Mouse (Mus musculus): ENCODE measurements around the gene Hbq1b.

Hbq1b gene

DNA sequence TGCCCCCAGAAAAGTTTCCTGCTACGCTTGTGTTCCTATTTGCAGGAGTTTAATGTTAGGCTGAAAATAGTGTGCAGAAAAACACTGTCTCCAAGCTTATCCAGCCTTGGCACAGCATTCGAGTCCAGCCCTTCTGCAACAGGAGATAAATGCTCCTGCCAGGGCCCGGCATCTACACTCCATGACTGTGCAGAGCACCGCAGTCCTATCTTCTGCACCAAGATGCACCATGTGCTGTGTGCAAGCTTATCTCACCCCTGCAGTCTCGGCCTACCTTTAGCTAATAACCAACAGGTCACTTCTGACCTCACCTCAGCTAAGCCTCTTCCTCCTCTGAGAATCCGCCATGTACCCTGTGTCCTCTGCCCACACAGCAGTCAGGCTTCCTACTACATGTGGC, 41.2 kb upstream of the Hbq1b start:
- Histone ChIP-seq H3K27me3 (ENCODE audit: insufficient read depth, low read length) (no peaks in the 10 kb centered on the region), H3K9me3 (ENCODE audit: low read length) (no peaks in the 10 kb centered on the region), H3K36me3 (ENCODE audit: insufficient read depth, low read length) (peaks cover 85% of the 10 kb centered on the region), H3K4me3 (replicated peaks; ENCODE audit: low read length) (no peak overlapping the region), H3K4me1 (replicated peaks; ENCODE audit: low read depth, low read length) (peaks cover 19% of the 10 kb centered on the region)
- TF ChIP-seq POU5F1 (IDR thresholded peaks at IDR 0.05; ENCODE audit: borderline replicate concordance, low read length): no peak
- no peak for TF ChIP-seq CTCF (conservative IDR thresholded peaks at IDR 0.05; ENCODE audit: low read length)
- no peak for TF ChIP-seq NANOG (IDR thresholded peaks at IDR 0.05; ENCODE audit: borderline replicate concordance, low read length)

DNA sequence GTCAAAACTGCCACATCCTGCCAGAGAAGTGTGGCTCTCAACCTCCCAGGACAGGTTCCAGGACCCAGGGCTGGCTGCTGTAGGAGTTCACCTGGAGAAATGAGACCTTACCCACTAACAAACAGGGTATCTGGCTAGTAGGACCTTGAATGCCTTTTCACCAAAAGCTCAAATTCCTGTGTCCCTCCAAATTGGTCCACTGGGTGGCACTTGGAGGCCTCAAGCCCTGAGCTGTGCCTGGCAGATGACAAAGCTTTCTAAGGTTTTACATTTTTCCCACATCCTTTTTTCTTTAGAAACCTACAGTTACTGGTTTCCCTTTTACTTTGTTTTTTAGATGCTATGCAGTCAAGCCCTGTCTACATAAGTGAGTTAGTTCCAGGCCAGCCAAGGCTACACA, 39.7 kb upstream of the Hbq1b start:
- no peaks in the 10 kb centered on the region for H3K27me3 ChIP-seq (ENCODE audit: insufficient read depth, low read length)
- TF ChIP-seq POU5F1 (IDR thresholded peaks at IDR 0.05; ENCODE audit: borderline replicate concordance, low read length) (no peak), CTCF (conservative IDR thresholded peaks at IDR 0.05; ENCODE audit: low read length) (no peak), NANOG (IDR thresholded peaks at IDR 0.05; ENCODE audit: borderline replicate concordance, low read length) (no peak)
- H3K36me3 ChIP-seq (ENCODE audit: insufficient read depth, low read length): peaks cover 85% of the 10 kb centered on the region
- H3K4me3 ChIP-seq (replicated peaks; ENCODE audit: low read length): no peak overlapping the region
- no peaks in the 10 kb centered on the region for H3K9me3 ChIP-seq (ENCODE audit: low read length)
- peaks cover 19% of the 10 kb centered on the region for H3K4me1 ChIP-seq (replicated peaks; ENCODE audit: low read depth, low read length)

DNA sequence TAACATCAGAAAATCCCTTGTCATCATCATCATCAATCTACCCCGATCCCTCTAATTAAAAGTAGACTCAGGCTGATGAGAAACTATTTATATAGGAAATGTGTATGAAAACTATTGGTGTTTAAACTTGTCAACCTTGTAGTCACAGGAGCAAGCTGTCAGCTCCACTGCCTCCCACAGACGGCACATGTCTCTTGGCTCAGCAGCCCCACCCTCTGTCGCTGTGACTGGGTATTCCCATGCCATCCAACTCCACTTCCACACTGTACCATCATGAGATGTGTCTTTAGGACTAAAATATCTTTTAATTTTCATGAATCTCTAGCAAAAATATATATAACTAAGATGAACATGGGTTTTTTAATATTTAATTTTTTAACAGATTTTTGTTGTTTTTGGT, 38.4 kb upstream of the Hbq1b start:
- TF ChIP-seq POU5F1 (IDR thresholded peaks at IDR 0.05; ENCODE audit: borderline replicate concordance, low read length): no peak
- TF ChIP-seq NANOG (IDR thresholded peaks at IDR 0.05; ENCODE audit: borderline replicate concordance, low read length): no peak
- no peak for TF ChIP-seq CTCF (conservative IDR thresholded peaks at IDR 0.05; ENCODE audit: low read length)
- H3K27me3 ChIP-seq (ENCODE audit: insufficient read depth, low read length): no peaks in the 10 kb centered on the region
- no peaks in the 10 kb centered on the region for H3K9me3 ChIP-seq (ENCODE audit: low read length)
- peaks cover 82% of the 10 kb centered on the region for H3K36me3 ChIP-seq (ENCODE audit: insufficient read depth, low read length)
- peaks cover 12% of the 10 kb centered on the region for H3K4me1 ChIP-seq (replicated peaks; ENCODE audit: low read depth, low read length)
- no peak overlapping the region for H3K4me3 ChIP-seq (replicated peaks; ENCODE audit: low read length)

DNA sequence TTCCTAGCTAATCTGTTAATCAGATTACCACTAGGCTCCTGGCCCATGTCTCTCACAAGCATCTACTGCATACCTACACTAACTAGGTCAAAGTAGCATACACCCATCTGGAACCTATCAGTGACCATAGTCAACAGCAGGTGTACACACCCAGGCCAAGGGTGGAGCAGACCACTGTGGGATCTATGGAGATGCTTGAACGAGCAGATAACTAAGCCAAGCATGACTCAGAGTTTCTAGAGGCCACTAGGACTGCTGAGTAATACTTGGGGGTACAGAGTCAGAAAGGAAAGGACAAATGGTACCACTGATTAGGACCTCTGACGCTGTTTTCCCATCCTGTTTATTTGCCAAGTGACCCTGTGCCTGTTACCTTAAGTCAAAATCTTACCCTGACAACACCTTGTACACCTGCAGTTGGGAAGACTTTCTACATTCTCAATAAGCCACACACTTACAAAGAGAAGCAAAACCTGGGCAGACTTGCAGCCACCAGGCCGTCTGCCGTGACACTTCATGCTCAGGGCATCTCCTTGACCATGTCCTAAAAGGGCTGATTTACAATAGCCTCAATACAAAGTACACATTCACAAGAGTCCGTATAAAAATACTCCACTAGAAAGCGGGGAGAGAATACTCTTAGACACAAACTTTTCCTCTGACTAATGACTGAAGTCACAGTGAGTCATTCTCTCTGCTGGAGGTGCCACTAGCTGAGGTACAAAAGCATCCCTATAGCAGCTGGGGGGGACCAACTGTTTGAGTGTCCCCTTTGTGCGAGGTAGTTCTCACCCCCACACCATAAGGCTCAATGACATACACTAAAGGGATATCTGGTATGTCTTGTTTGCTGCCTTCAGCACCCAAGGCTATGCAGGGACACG, 35.6 kb upstream of the Hbq1b start:
- H3K27me3 ChIP-seq (ENCODE audit: insufficient read depth, low read length): no peaks in the 10 kb centered on the region
- H3K9me3 ChIP-seq (ENCODE audit: low read length): no peaks in the 10 kb centered on the region
- no peaks in the 10 kb centered on the region for H3K4me1 ChIP-seq (replicated peaks; ENCODE audit: low read depth, low read length)
- no peak overlapping the region for H3K4me3 ChIP-seq (replicated peaks; ENCODE audit: low read length)
- H3K36me3 ChIP-seq (ENCODE audit: insufficient read depth, low read length): peaks cover 90% of the 10 kb centered on the region
- TF ChIP-seq NANOG (IDR thresholded peaks at IDR 0.05; ENCODE audit: borderline replicate concordance, low read length): no peak
- no peak for TF ChIP-seq CTCF (conservative IDR thresholded peaks at IDR 0.05; ENCODE audit: low read length)
- no peak for TF ChIP-seq POU5F1 (IDR thresholded peaks at IDR 0.05; ENCODE audit: borderline replicate concordance, low read length)

DNA sequence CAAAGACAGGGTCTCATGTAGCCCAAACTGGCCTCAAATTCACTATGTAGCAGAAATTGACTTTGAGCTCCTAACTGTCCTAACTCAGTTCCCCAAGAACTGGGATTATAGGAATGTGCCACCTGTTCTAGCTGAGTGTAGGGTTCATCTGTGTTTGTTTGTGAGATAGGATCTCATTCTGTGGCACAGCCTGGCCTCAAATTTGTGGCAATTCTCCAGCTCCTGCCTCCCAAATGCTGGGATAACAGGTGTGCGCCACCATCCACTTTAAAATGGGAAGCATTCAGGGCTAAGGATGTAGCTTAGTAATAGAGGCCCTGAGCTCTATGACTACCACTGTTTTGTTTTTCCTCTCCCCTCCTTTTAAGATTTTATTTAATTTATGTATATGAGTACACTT, 33.6 kb upstream of the Hbq1b start:
- Histone ChIP-seq H3K36me3 (ENCODE audit: insufficient read depth, low read length) (peaks cover 73% of the 10 kb centered on the region), H3K4me3 (replicated peaks; ENCODE audit: low read length) (no peak overlapping the region), H3K9me3 (ENCODE audit: low read length) (no peaks in the 10 kb centered on the region), H3K27me3 (ENCODE audit: insufficient read depth, low read length) (no peaks in the 10 kb centered on the region), H3K4me1 (replicated peaks; ENCODE audit: low read depth, low read length) (no peaks in the 10 kb centered on the region)
- TF ChIP-seq CTCF (conservative IDR thresholded peaks at IDR 0.05; ENCODE audit: low read length) (no peak), NANOG (IDR thresholded peaks at IDR 0.05; ENCODE audit: borderline replicate concordance, low read length) (no peak), POU5F1 (IDR thresholded peaks at IDR 0.05; ENCODE audit: borderline replicate concordance, low read length) (no peak)

DNA sequence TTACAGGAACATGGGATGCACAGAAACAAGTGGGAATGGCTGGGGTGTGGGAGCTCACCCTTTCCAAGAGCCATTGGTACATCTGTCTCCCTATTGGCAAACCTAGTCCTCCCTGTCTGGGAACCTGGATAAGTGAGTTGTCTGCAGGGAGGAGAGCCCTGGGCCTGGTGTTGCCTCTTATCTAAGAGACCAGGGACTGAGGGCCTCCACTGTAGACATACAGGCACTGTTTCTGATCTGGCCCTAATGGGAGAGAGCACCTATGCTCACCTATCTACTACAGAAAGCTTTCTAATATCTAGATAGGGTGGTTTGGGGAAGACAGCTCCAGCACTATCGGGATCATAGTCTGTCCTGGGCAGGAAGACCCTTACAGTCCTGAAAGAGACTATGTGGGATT, 30.6 kb upstream of the Hbq1b start:
- Histone ChIP-seq H3K4me1 (replicated peaks; ENCODE audit: low read depth, low read length) (no peaks in the 10 kb centered on the region; the same call in 1 of the 2 replicates), H3K27me3 (ENCODE audit: insufficient read depth, low read length) (no peaks in the 10 kb centered on the region), H3K9me3 (ENCODE audit: low read length) (no peaks in the 10 kb centered on the region), H3K4me3 (replicated peaks; ENCODE audit: low read length) (no peak overlapping the region), H3K36me3 (ENCODE audit: insufficient read depth, low read length) (peaks cover 54% of the 10 kb centered on the region)
- no peak for TF ChIP-seq CTCF (conservative IDR thresholded peaks at IDR 0.05; ENCODE audit: low read length)
- TF ChIP-seq NANOG (IDR thresholded peaks at IDR 0.05; ENCODE audit: borderline replicate concordance, low read length): no peak

DNA sequence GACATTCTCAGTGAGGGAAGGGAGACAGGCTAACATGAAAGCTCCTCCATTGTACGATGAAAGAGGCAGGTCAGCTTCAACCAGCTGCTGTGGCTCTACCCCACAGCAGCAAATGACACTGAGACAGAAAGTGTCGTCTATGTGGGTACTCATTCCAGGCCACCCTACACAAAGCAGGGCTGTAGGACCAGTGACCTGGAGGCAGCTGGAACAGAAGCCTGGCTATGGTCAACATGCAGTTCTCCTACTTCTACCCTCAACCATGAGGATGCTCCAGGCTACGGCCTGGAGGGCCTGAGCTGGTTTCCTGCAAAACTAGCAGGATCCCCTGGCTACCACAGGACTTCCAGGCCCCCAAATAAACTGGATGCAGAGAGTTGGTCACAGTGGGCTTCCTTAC, 30.2 kb upstream of the Hbq1b start:
- TF ChIP-seq CTCF (conservative IDR thresholded peaks at IDR 0.05; ENCODE audit: low read length) (no peak), POU5F1 (IDR thresholded peaks at IDR 0.05; ENCODE audit: borderline replicate concordance, low read length) (no peak), NANOG (IDR thresholded peaks at IDR 0.05; ENCODE audit: borderline replicate concordance, low read length) (no peak)
- no peak overlapping the region for H3K4me3 ChIP-seq (replicated peaks; ENCODE audit: low read length)
- H3K9me3 ChIP-seq (ENCODE audit: low read length): no peaks in the 10 kb centered on the region
- no peaks in the 10 kb centered on the region for H3K27me3 ChIP-seq (ENCODE audit: insufficient read depth, low read length)
- no peaks in the 10 kb centered on the region; the same call in 1 of the 2 replicates for H3K4me1 ChIP-seq (replicated peaks; ENCODE audit: low read depth, low read length)
- H3K36me3 ChIP-seq (ENCODE audit: insufficient read depth, low read length): peaks cover 52% of the 10 kb centered on the region

DNA sequence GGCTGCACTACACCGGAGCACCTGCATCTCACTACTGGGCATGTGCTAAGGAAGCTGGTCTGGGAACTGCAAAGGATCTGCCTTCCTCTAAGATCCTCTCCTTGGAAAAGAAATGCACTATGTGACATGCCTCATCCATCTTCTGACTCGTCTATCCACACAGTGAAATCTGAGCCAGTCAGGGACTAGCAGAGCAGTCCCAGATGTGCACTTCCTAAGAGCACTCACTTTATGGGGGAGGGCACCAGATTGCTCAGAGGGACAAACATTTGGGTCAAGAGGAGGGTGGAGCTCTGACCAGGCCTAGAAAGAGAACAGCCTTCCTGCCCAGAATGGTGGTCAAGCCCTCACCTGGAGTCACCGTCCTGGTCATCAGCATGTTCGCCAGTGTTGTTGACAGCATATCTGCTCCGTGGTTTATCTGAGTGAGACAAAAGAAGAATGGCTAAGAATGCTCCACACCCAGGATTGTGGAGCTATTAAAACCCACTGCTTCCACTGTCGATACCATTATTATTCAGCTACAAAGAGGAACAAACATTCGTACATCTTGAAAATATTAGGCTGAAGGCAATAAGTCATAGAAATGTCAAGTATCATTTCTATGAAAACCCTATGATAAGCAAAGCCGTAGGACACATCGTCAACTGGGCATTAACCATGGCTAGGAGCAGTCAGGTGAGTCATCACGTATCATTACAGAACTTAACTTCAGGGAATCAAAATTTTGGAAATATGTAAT, 23.9 kb upstream of the Hbq1b start:
- TF ChIP-seq NANOG (IDR thresholded peaks at IDR 0.05; ENCODE audit: borderline replicate concordance, low read length): no peak
- no peak for TF ChIP-seq CTCF (conservative IDR thresholded peaks at IDR 0.05; ENCODE audit: low read length)
- TF ChIP-seq POU5F1 (IDR thresholded peaks at IDR 0.05; ENCODE audit: borderline replicate concordance, low read length): no peak
- no peak overlapping the region for H3K4me3 ChIP-seq (replicated peaks; ENCODE audit: low read length)
- H3K36me3 ChIP-seq (ENCODE audit: insufficient read depth, low read length): peaks cover 33% of the 10 kb centered on the region
- H3K4me1 ChIP-seq (replicated peaks; ENCODE audit: low read depth, low read length): peaks cover 20% of the 10 kb centered on the region
- no peaks in the 10 kb centered on the region for H3K9me3 ChIP-seq (ENCODE audit: low read length)
- H3K27me3 ChIP-seq (ENCODE audit: insufficient read depth, low read length): no peaks in the 10 kb centered on the region

All from E14TG2a.4 (cell line).